Mouse (Mus musculus) right cerebral cortex, adult 18-20 months (tissue): Measurements from ENCODE around the gene Unc79.
A peak's percentile ranks its signal among the peaks of the same experiment; 100 is the strongest.

Source experiments
- DNase-seq: peaks from one replicate; pipeline ENCODE4 v3.0.0; 2022; ENCODE audit warnings: mixed read lengths

Unc79 gene

DNA sequence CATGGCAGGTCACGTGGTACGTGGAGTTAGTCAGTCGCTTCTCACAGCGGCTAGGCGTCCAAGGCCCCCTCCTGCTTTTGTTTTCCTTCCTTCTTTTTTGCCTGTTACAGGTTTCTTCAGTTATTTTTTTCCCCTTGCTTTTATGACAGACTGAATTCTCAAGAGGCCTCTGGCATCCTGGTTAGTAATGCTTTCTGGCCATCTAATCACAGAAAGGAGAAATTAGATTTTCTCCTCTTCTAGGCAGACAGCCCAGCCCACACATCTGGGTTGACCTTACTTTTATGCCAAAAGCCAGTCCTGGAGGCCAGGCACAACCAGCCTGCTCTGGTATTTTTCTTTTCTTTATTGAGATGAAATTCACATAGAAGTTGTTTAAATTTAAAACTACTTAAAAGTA, 94.1 kb downstream of the Unc79 start:
- DNase-seq, result no peak

DNA sequence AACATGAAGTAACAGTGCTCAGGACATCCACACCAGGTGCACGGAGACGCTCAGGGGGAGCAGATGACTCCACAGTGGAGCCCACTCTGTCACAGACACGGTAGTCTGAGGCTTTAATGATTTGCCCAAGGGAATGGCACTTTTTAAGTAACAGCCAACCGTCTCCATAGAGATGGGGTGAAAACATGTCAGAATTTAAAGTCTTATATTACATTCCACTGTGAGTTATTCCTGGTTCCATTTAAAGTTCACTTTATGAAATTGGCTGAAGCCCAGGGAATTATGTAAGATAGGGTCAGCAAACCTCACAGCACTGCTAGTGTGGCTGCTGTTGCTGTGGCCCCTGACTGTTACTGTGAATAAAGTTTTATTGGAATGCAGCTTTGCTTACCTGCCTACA, 95.8 kb downstream of the Unc79 start:
- no peak for DNase-seq

- DNase-seq, result no peak
These were observed 101.2 kb downstream of the Unc79 start for GRCm38 (mm10) chr12:103049865-103050264.

DNA sequence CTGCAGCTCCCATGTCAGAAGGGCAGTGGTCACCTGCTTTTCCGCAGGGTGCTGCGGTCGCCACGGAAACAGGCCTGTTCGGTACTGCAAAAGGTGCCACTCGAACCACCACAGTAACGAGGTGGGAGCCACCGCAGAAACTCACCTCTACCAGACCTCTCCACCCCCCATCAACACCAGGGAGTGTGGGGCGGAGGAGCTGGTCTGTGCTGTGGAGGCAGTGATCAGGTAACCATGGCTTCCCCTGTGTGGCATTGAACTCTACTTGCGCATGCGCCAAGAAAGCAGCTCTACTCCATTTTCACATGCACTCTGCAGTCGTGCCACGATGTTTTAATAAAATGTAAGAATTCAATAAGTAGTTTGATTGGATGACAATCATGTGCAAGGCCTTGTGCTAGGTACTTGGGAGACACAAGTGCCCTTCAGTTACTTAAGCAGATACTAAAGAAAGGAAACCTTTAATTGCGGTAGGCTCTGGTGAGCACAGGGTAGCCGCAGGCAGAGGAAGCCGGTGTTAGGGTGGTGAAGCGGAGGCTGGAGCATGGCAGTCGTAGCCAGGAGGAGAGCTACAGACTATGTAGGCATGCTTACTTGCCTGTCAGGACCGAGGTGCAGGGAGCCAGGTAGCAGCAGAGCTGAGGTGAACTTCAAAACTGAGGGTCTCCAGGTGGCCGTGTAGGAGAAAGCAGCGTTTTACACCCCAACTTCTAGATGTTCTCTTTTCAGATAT, 110.8 kb downstream of the Unc79 start:
- DNase-seq, result no peak

GRCm38 (mm10) chr12:103060791-103061190, 112.1 kb downstream of the Unc79 start:
- no peak for DNase-seq

DNA sequence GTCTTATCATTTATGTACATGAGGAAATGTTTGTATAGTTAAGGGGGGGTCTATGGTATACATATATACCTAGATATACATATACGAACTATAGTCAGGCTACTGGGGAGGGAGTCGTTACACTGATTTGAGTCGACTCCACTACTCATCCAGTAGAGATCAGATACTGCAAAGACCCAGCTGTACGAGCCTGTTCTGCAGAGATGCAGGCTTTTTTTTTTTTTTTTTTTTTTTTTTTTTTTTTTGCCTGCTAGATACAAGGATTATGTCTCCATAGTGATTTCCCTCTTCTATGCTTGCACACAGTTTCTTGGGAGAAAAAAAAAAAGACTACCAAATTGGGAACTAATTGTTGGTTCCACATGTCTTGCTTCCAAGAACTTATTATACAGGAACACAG, 113.5 kb downstream of the Unc79 start:
- DNase-seq, result no peak

DNA sequence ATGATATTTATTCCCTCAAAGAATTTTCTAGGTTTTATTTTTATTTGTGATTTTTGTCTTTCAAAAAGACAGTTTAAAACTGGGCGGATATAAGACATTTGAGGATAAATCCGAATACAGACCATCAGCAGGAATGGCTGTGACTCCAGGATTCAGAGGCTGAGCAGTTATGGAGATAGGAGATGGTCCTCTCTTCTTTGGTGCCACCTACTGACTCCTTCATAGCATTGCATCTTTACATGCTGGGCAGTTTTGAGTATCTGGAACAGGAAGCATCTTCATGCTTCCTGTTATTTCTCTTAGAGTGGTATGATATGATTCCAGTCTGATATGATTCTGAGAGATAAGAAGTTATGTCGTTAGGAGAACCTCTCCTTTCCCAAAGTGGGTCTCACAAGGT, 116.3 kb downstream of the Unc79 start:
- DNase-seq, result no peak

DNA sequence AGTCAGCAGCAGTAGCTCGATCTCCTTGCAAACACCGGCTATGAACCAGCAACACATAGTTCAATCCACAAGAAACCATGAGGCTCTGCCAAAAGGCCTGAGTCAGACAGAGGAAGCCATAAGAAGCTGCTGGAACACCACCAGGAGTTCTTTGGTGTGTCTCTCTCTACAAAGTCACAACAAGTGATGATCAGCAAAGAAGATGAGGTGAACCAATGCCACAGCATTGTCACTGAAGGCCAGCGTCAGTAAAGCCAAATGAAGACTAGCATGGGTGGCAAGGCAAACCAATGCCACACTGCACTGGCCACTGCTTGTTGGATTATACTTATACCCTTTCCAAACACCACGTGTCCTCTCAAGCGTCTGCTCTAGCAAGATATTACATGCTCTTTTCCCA, 119.5 kb downstream of the Unc79 start:
- no peak for DNase-seq

GRCm38 (mm10) chr12:103069565-103069964, 120.9 kb downstream of the Unc79 start:
- peak; percentile 43 for DNase-seq

DNA sequence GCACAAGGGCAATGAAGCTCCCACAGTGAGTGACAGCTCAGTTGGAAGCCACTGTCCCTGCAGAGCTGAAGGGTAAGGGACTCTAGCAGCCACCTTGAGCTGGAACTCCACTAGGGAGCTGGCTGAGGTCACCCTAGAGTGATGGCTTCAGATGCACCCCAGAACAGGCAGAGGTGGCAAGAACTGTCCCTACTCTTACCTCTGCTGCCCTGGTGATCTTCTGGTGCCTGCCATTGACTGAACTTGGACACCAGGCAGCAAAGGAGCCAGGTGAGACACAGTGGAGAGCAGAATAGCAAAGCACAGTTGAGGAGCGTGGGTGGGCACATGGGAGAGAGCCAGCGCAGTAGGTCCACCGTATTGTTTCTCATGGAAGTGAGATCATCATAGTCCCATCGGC, 125.3 kb downstream of the Unc79 start:
- DNase-seq, result no peak

- no peak for DNase-seq
These were observed 130.1 kb downstream of the Unc79 start for GRCm38 (mm10) chr12:103078751-103079150.

DNA sequence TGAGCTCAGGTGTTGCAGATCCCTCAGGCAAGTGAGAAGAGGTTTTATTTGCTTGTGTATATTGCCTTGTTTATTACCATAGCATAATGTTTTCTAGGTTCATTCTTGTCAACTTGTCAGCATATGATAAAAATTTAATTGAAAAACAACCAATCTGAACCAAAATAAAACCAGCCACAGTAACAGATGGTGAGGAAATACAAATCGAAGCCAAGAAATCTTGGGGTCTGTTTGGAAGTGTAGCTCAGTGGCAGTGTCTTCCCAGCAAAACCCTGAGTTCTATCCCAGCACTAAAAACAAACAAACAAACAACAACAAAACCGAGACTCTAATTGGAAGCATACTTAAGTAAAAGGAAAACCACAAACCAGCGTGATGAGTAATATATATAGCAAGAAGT, 131.4 kb downstream of the Unc79 start:
- no peak for DNase-seq

- no peak for DNase-seq
These were observed 143.2 kb downstream of the Unc79 start for GRCm38 (mm10) chr12:103091831-103092230.

DNA sequence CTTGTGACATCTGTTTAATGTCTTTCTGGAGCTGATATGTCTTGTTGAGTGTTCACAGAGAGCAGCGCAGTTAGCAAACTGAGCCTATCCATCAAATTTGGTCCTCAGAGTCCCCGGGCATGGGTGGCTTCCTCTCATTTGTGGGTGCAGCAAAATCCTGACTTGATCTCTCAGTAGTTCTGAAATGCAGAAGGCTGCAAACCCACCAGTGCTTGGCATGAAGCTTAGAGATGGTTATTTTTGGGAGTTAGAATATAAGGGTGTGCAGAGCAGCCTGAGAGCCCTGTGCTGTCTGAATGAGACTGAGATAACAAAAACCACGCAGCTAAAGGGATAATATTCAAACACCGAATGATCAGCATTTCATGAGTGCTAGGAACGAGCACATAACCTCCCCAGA, 146.5 kb downstream of the Unc79 start:
- peak; percentile 18 for DNase-seq

DNA sequence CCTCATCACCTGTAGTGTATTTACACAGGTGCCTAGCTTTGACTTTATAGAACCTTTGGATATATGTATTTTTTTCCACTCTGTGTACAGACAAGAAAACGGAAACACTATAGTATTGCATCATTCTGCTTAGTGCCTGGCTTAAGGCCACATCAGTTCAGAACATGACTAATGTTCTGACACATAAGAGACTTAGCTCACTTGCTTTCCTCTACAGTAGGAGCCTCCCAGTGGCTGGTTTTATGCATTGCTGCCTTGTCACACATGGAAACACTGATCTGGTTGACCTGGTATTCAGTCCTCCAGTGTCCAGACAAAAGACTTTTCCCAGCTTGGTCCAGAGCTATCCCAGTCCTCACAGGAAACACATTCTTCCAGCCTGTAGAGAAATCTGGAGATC, 150.5 kb downstream of the Unc79 start:
- peak; percentile 62 for DNase-seq

GRCm38 (mm10) chr12:103100088-103100487, 151.4 kb downstream of the Unc79 start:
- no peak for DNase-seq

DNA sequence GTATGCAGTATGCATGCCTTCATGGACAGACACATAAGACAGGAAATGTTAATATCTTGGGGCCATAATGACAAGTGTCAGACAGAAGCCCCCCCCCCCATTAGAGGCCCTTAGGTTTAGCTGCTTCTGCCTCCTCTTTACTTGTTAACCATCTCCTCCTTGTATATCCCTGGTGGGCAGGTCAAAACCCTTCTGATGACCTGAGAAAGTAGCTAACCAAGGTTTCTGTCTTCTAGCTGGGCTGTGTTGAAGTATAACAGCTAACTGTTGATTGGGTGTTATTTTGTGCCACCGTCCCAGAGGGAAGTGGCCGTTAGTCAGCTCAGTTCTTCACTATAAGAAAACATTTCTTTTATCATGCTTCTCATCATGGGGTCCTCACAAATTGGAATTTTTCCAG, 154.4 kb downstream of the Unc79 start:
- no peak for DNase-seq

DNA sequence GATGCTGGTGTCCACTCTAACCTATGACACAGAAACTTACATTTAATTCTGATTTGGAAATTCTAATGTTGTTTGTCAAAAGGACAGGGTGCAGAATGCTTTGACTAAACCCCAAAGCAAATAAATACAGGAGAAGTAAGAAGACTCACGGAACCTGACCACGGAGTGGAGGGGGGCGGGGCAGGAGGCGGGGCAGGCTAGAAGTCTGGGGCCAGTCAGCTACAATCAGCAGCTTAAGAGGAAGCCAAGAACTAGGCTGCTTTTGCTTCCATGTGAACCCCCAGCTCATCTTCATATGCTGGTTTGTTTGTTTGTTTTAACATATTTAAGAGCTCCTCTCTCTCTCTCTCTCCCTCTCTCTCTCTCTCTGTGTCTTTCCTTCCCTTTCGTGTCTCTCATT, 154.9 kb downstream of the Unc79 start:
- no peak for DNase-seq

DNA sequence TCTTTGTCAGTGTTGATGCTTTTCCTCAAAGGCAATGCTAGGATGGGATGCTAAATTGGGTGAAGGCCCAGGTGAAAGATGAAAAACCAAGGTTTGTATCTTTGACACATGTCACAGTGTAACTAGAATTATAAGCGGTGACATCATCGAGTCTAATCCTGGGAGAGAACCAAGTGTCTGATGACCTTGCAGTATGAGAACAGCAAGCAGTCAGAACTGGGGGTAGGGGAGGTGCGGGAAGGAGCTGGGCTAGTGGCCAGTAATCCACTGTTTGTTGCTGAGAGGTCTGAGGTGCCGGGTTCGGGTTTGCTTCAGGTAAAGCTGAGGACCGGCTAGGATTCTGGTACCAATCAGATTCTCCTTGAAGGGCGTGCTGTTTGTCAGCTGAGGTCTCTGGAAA, 160.6 kb downstream of the Unc79 start:
- no peak for DNase-seq

DNA sequence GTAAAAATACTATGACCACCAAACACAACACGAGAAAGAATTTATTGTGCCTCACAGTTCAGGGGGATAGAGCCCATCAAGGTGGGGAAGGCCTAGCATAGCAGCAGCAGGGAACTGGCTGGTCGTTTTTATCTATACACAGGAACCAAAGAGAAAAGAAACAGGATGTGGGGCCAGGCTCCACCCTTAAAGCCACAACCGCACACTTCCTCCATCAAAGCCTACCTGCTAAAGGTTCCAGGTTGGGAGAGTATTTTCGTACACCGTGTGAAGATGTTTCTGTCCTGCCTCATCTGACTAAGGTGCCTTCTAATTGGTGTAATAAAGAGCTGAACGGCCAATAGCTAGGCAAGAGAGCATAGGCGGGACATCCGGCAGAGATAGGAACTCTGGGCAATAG, 168.0 kb downstream of the Unc79 start:
- no peak for DNase-seq

DNA sequence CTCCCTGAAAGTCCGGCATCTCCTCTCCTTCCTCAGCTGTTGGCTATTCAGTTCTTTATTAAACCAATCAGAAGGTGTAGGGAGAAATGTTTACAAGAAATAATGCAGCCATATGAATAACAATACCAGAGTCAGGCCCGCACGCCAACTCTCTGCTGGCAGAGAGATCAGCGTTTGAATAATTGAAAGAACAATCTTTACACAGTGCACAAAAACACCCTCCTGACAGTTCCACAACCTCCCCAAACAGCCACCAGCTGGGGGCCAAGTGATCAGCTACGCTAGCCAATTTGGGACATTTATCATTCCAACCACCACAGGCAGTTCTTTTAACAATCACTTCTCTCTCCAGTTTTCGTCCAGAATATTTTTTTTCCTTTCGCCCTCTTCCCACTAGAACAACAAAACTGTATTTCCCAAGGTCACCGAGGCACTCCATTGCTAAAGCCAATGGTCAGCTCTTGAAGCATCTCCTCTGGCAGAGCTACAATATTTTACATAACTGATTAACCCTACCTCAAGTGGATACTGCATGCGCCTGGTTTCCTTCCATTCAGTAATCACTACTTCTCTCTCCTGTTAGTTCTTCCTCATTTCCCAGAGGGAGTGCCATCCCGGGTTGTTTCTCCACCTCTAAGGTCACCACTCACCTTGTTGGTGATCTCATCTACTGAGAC, 169.0 kb downstream of the Unc79 start:
- DNase-seq, result no peak

- peak; percentile 42 for DNase-seq
These were observed 173.3 kb downstream of the Unc79 start for GRCm38 (mm10) chr12:103121928-103122327.

DNA sequence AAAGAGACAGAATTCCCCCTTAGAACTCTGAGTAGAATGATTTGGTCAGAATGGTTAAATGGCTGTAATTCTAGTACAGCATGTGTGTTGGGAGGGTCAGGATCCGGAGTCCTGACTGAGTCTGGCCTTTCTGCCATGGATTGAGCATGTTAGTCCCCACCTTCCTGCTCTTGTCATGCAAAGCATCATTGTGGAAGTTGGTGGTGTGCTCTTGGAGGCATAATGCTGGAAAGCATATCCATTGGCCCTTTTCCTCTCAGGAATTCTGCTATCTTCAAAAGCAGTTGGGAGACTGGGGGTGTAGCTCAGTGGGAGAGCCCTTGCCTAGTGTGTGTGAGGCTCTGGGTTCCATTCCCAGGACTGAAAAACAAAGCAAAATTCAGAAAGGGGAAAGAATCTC, 175.2 kb downstream of the Unc79 start:
- DNase-seq, result no peak

DNA sequence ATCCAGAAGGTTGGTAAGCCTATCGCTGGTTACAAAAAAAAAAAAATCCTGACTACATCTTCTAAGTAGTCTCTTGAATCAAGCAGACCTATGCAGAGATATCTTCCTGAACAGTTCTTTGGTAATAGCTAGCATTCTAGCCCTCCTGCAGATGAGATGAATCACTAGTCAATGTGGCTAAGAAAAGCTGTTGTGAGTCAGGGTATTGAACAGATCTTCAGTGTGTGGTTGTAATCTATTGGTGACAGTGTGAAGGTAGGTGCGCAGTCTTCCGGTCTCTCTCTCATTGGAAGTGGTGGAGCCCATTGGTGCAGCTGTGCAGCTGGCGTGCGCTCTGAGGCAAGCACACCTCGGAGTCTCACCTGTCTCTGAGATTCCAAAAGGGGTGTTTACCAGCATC, 180.3 kb downstream of the Unc79 start:
- DNase-seq, result peak; percentile 43
